Mouse (Mus musculus): ENCODE results near the gene Ins2. TPM values are rescaled to one million over a fixed set of nuclear protein-coding genes. Genes with fewer than 3 reads are reported as not detected.

The Ins2 gene
- total RNA-seq, 4 experiments from 2014 or later, result not detected

GRCm38 (mm10) chr7:142663931-142664421 is 79.2 kb downstream of the Ins2 start:
- DNase-seq, result no peak

- DNase-seq, result no peak
These were observed 80.0 kb downstream of the Ins2 start for GRCm38 (mm10) chr7:142663151-142663550.

DNA sequence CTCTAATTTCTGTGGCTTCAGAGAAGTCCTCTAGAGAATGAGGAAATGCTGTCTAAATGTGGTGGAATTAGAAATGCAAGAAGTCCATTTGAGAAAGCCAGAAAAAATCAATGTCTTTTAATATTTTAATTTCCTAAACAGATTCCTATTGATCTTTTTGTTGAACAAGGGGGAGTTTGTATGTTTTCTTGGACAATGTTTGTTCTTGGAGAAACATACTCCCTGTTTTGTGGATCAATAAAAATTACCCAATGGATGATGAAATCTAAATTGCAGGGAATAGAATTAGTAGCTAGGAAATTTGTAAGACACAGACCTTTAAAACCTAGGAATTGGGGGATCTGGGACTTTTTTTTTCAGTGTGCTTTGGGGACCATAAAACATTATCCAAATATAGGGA is 81.4 kb downstream of the Ins2 start:
- DNase-seq, result no peak

GRCm38 (mm10) chr7:142661046-142661445 is 82.1 kb downstream of the Ins2 start:
- DNase-seq, result no peak

- no peak for DNase-seq
These were observed 82.6 kb downstream of the Ins2 start for GRCm38 (mm10) chr7:142660651-142660945.

GRCm38 (mm10) chr7:142659767-142660650 is 83.2 kb downstream of the Ins2 start:
- DNase-seq, result no peak

DNA sequence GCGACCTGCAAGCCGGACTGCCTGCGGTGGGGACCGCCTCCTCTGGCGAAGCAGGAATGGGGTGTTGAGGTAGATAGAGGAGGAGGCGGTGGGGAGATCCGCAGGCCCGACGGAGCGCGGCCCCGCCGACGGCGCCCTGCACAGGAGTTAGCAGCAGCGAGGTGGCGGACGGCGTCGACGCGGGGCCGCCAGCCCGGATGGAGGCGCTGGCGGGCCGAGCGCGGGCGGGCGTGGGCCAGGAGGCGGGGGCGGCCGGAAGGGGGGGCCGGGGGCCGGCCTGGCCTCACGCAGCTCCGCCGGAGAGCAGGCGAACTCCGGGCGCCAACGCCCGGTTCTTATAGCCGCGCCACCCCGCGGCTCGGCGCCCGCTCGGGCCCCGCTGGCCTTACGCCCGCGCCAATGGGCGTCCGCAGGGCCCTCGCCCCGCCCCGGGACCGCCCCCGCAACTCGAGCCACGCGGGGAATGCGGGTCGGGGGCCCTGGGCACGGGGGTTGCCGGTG is 84.0 kb downstream of the Ins2 start:
- DNase-seq, result no peak

DNA sequence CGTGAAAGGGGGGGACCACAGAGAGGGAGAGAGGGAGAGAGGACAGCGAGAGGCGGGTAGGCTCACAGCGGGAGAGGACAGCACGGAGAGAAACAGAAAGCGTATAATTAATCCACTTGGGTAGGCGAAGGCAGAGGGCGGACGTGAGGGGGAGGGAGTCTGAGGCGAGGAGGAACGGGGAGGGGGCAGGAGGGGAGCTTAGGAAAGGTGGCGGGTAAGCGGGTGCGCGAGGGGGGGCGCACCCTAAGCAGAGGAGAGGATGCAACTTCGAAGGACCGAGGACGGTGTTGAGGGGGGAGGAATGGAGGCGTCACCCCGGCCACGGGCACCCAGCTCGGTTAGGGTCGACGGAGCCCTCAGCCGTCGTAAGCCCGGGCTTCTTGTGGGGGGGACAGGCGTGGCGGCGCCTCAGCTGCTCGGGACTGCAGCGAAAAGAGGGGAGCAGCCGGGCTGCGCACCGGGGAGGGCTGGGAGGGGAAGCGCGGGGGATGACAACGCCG is 84.5 kb downstream of the Ins2 start:
- no peak for DNase-seq

DNA sequence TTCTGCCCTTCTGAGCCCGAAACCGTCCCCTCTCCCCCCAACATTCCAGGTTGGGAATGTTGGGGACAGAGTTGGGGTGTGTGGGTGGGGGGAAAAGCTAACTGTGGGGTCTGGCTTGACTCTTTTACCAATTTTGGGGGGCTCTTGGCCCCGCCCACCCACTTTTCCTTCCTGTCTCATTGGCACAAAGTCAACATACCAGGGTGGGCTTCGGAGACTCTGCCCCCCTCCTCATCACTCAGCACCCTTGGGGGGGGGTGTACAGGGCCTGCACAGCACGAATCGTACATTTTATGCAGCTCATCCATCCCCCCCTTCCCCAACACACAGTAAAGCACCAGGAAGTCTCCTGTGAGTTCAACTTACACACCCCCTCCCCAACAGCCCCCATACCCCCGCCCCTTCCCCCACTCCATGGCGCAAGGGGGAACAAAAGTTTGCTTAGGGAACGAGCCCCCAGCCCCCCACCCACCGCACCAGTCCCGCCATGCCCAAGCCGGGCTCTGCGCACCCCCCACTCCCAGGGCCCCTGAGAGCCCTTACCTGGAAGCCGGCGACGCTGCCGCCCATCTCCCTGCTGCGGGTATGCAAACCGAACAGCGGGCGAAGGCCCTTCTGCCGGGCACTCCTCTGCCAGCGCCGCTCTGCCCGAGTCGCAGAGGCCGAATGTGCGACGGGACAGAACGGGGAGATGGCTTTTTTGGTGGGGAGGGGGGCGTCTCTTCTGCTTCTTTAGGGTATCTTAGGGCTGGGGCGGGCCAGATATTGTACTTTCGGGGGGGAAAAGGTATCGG is 85.2 kb downstream of the Ins2 start:
- DNase-seq, result no peak

DNA sequence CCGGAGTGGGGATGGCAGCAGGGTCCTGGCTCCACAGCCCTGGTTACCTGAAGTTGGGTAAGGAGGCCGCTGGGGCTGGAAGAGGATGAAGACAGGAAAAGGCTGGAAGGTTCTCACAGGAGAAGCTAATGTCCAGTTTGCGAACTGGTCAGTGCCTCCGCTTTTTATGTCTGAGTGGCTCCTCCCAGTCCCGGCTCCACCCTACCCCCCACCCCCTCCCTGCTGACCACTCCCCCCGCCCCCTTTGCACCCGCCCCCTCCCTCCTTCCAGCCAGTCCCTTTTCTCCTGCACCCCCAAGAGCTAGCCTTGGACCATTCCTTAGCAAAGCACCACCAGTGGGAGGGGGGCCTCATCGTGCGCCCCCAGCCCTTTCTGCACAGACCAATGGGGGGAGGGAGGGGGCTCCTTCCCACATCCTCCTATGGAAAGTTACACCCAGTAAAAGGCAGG is 85.8 kb downstream of the Ins2 start:
- DNase-seq, result no peak

DNA sequence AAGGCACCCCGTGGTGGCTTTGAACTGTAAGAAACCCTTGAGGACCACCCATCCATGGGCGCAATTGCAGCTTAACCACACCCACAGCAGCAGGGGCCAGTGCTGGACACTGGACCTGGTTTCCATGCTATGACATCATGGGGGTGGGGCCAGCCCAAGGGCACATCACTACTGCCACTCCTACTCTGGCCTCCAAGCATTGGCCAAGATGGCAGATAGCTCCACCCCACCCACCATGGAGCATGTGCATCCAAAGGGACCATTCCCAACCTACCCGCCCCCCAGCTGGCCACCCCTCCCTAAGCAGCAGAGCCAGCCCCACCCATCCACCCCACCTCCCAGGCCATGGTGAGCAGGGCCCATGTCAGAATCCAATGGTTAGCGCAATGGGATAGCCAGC is 87.1 kb downstream of the Ins2 start:
- DNase-seq, result no peak

GRCm38 (mm10) chr7:142655633-142656032 is 87.5 kb downstream of the Ins2 start:
- no peak for DNase-seq

DNA sequence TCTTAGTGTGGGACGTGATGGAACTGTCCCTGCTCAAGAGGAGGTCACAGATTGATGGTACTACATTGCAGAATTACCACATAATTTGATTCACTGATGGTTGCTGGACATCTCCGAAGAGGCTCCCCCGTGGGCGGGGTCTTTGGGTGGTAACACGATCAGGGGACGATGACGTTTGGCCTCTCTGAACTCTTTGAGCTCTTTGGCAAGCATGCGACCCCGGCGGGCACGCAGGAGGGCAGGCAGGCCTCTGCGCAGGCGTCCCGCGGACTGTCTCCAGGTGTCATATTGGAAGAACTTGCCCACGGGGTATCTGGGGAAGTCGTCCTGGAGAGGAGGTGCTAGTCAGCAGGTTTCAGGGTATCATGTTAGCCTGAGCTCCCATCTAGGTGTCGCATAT is 89.5 kb downstream of the Ins2 start:
- DNase-seq, result no peak

DNA sequence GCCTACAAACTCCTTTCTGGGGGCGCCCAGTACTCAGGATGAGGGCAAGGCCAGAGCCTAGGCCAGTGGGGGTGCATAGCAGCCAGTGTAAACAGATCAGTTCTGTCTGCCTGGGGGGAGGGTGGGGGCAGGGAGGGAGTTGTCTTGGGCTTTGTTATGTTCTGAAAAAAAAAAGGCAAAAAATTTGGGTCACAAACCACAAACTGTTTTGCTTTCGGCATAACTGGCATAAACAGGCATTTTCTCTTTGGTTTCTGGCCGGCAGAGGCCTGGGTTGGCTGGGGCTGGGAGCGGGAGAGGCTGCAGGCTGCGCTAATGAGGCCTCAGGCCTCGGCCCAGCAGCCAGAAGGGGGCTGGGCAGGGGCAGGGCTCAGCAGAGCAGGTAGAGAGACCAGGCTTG is 96.5 kb downstream of the Ins2 start:
- DNase-seq, result no peak

DNA sequence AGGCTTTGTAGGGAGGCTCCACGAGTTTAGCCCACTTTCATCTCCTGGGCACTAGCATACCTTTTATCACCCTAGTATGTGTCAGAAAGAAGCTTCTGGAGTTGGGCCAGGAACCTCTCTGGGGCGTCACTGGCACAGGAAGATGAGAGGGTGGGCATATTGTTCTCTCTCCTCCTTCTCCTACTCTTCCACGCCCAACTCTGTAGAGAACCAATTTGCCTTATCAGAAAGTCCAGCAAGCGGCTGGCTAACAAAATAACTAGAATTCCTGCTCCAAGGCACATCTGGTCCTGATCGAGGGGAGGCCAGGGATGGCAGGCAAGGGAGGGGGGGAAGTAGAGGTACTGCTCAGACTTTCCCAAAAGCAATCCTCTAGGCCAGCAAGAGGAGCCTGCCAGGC is 98.1 kb downstream of the Ins2 start:
- DNase-seq, result no peak

DNA sequence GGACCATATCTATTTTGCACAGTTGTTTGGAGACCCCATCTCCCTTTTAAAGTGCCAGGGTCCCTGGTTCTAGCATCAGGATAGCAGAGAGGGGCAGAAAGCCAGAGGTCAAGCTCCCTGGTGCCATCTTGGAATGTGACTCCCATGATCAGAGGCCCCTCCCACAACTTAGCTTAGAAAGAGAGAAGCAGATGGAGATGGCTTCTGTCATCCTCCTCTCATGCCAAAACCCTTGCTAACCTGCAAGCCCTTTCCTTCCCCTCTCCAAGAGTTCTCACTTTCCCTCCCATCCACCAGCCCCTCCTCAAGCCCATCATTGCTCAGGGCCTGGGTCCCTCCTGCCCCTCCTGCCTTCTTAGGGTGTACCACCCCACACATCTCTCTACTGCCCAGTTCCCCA is 107.0 kb downstream of the Ins2 start:
- DNase-seq, result no peak

DNA sequence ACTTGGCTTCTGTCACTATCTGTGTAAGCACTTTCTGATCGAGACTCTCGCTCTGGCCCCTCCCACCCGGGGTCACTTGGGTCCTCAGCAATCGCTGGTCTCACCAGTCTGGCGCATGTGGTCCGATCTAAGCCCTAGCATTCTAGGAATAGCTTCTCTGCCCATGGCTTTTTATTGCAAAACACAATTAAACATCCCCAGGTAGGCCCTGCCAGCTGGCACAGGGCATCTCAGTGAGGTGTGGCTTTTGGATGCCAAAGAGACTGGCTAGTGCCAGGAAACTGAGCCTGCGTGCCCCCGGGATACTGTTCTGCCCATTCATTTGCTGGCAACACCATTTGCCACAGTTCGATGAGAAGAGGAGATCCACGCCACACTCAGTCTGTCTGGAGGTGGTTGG is 112.5 kb downstream of the Ins2 start:
- DNase-seq, result no peak

DNA sequence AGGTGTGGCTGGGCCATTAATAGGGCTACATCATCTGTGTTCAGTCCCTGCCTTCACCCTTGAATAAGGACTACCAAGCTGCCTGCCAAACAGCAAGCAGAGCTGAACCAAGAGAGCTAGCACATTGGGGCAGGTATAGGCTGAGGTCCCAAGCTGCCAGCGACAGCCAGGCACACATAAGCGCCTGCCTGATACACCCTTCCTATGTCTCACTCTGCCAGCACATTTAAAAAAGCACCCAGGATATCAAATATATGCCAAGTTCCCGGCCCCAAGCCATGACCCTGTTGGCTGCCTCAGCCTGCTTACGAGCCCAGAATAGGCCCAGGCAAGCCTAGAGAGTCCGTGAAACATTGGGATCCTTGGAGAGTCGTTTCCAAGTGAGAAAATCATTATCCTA is 113.4 kb downstream of the Ins2 start:
- no peak for DNase-seq

Small RNAs within 50 kb of the gene (microRNA-seq; reads per million reads assigned to microRNA genes)
- 10.7 to 11.7 reads per million in 2 experiments for gene Mir483

Other genes with a start within 250 kb of the Ins2 start
- gene Tnnt3, start 244.5 kb downstream of the Ins2 start, total RNA-seq (2022), result 1 to 10 TPM in 3 of 4 experiments, not detected in 1; 1.1 to 1.5 (median 1.3) TPM
- gene Mrpl23, start 210.7 kb downstream of the Ins2 start, total RNA-seq (2022), result 10 to 100 TPM in 1 of 4 experiments, 1 to 10 TPM in 3; 2.2 to 13.7 (median 4.8) TPM
- 10 to 100 TPM; 17.1 to 37.9 (median 21.7) TPM for gene Igf2, start 76.6 kb downstream of the Ins2 start, total RNA-seq (2022)
- gene Gm49394, start 73.4 kb downstream of the Ins2 start, total RNA-seq (2022), result not detected
- 1,000 to 10,000 TPM in 1 of 4 experiments, 100 to 1,000 TPM in 3; 646 to 1,053 (median 762) TPM for gene Th, start 187.7 kb upstream of the Ins2 start, total RNA-seq (2022)
- 1 to 10 TPM in 1 of 4 experiments, under 1 TPM in 1, not detected in 2; 0.75 to 2.0 TPM for gene Ascl2, start 225.9 kb upstream of the Ins2 start, total RNA-seq (2022)